Comparison of ENCODE assay signal across 8 mouse cellular contexts in the genomic region with DNA sequence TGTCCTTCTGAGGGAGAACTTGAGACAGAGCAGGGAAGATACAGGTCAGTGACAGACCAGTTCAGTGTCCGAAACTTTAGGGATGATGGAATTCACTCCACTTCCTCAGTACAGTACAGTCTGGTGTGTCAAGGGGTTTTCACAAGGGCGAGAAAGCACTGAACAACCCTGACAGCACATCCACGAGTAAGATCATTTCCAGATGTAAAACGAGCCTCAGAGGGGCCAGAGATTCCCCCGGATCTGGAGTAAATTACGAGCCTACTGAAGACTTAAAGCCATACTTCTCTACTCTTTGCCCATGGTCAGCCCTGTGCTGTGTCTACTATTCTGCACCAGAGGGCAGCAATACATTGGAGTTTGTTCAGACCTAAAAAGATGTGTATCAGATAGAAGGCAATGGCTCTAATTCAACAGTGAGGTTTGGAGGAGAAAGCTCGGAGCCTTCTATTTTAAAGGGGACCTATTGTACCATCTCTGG.
DNase-seq lines count a peak whose midpoint lies in the region; ATAC-seq and TF ChIP-seq lines count a peak whose summit lies in the region.

No protein-coding gene starts in this region.

- H3K27ac ChIP-seq in gastrocnemius, adult 2 months = no peak overlapping the region

- no peak overlapping the region for H3K4me3 ChIP-seq in gastrocnemius, adult 2 months
- no peak overlapping the region for H3K4me3 ChIP-seq in E14TG2a.4 (replicated peaks; ENCODE audit: low read length)

- peaks cover 2% of the 10 kb centered on the region; the same call in 1 of the 2 replicates for H3K4me1 ChIP-seq in E14TG2a.4 (replicated peaks; ENCODE audit: low read depth, low read length)

- intact Hi-C loops in gastrocnemius, adult 2 months (cut with DNase I) = no loop called here

- H3K9me3 ChIP-seq in E14TG2a.4 (ENCODE audit: low read length) = peaks cover 2% of the 10 kb centered on the region; the same call in 1 of the 2 replicates

- ATAC-seq in frontal cortex, adult (ENCODE audit: low TSS enrichment) = peak; percentile 96

- no peak for DNase-seq in gastrocnemius, adult 2 months
- DNase-seq in gastrocnemius, adult 18-20 months (ENCODE audit: low spot score) = no peak
- peak; percentile 43 to 53 for DNase-seq in layer of hippocampus, postnatal 10 days (ENCODE audit: low spot score in 2 of 2)
- peak; percentile 40 for DNase-seq in retina, postnatal 7 days (ENCODE audit: low read depth, low spot score)
- DNase-seq in spleen, adult 18-20 months = no peak
- DNase-seq in natural killer cell, adult 2 months (ENCODE audit: low spot score in 2 of 2) = no peak

- H3K36me3 ChIP-seq in E14TG2a.4 (ENCODE audit: insufficient read depth, low read length) = 0 out of 2 replicates have a peak, but pooled peaks cover 10% of the 10 kb centered on the region

- peak; percentile 36 for TF ChIP-seq CTCF in gastrocnemius, adult 2 months (IDR thresholded peaks at IDR 0.05)
- TF ChIP-seq CTCF in E14TG2a.4 (conservative IDR thresholded peaks at IDR 0.05; ENCODE audit: low read length) = peak; percentile 20

- H3K27me3 ChIP-seq in E14TG2a.4 (ENCODE audit: insufficient read depth, low read length) = no peaks in the 10 kb centered on the region

Comparison
In these comparisons a context has a peak if more than half of its experiments do, and no peak if none do; other contexts are left out.
1. DNase-seq: peak in layer of hippocampus, postnatal 10 days (2 of 2) and retina, postnatal 7 days (single experiment); none in gastrocnemius, adult 2 months (single experiment), gastrocnemius, adult 18-20 months (single experiment), spleen, adult 18-20 months (0 of 2) and natural killer cell, adult 2 months (0 of 2).